Mouse (Mus musculus) bone marrow, adult 2 months (tissue): ENCODE measurements around the gene Kcna6.

ENCODE experiments used
- CTCF ChIP-seq: fragments of 200-500 bp; IDR thresholded peaks from 2 replicates; pipeline ENCODE4 v1.5.1; 2011; ENCODE audit warnings: low read length, control low read depth; ENCODE audit not compliant: control insufficient read depth, insufficient read depth
- POLR2A ChIP-seq: fragments of 200-500 bp; IDR thresholded peaks from 2 replicates; pipeline ENCODE4 v1.6.1; 2011; ENCODE audit warnings: low read depth, mild to moderate bottlenecking, control low read depth, low read length, borderline replicate concordance; ENCODE audit not compliant: control insufficient read depth

- no peak for TF ChIP-seq CTCF
- TF ChIP-seq POLR2A, result no peak
Measured at GRCm38 (mm10) chr6:126712531-126712930, 27.9 kb downstream of the Kcna6 start.
